Mouse (Mus musculus) retina, adult 2 months (tissue): ENCODE data around the gene Aoc3.
A peak's percentile ranks its signal among the peaks of the same experiment; 100 is the strongest.
"Not testable (repeated sequence)": the region's sequence is repeated elsewhere in the genome, so short reads cannot be mapped to it uniquely, and the experiment has no call there.

Source experiments
- DNase-seq: peaks from one replicate; pipeline ENCODE4 v3.0.0-alpha.2; 2012; ENCODE audit warnings: low read depth, low spot score

The Aoc3 gene

DNA sequence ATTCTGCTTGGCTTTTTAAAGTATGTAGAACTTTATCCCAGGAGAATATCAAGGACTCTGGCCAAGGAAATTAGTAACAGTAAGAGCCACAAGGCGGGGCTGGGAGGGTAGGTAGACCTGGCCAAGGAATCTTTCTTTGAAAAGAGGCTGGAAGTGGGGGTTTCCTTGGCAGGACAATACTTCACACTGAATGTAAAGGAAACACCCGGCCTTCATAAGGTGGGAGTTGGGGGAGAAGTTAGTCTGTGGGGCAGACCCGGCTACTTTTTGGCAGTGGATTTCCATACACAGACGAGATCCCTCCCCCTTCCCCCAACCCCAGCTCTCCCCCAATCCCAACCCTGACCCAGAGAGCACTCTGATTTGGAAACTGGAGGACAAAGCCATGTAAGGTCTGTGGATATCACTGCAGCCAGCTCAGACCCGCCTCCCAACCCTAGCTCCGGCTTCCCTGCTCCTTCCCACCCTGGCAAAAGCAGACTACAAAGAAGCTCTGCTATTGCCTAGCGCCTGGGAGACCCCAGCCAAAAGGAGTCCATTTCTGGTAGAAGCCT, at the start of gene Aoc3:
Aoc3 (plus strand) TSS at position 235 of the 554 bp plus-strand sequence.
- DNase-seq: no peak

DNA sequence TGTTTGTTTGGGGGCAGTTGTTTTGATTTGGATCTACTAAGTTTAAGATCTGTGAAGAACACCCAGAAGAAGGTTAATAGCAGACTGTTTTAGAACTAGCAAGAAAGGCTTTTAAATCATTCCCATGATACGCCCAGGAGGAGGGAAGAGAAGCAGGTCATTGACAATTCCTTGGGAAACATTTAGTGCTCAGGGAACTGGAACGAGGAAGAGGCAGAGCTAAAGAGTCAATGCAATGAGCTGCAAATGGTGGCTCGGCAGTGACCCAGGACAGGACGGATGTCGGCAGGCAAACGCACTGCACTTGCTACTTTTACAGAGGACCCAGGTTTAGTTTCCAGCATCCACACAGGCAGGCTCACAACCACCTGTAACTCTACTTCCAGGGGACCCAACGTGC, 49.6 kb upstream of the Aoc3 start:
- DNase-seq: no peak

DNA sequence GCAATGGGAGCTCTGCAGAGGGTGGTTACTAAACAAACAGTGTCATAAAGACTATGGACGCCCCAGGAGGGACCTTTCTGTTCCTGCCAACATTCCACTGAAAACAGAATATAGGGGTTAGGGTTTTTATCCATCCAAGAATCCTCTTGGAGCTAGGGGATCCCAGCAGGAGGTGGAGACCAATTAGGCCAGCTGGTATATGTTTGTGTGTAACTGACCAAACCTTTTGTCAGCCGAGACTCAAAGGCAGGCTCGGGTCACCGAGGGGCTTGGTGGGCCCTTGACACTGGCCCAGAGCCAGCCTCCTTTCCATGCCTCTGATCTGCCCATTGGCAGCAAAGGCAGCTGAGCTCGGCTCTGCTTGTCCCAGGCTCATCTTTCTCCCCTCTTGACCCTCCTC, 47.5 kb upstream of the Aoc3 start:
- DNase-seq: no peak

DNA sequence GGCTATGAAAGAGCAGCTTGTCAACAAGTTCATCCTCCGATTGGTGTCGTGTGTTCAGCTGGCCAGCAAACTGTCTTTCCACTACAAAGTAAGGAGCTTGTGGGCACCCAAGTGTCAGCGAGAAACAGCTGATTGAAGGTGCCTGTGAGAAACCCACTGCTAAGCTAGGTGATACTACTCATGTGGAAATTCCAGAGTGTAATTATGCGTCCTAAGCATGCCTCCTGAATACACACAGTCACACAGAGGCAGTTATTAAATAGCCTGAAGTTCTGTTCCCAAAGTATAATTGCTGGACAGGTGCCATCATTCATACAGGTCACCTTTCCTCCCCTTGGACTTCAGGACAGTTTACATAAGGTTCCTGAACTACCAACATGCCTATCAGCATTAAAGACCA, 46.6 kb upstream of the Aoc3 start:
- no peak for DNase-seq

DNA sequence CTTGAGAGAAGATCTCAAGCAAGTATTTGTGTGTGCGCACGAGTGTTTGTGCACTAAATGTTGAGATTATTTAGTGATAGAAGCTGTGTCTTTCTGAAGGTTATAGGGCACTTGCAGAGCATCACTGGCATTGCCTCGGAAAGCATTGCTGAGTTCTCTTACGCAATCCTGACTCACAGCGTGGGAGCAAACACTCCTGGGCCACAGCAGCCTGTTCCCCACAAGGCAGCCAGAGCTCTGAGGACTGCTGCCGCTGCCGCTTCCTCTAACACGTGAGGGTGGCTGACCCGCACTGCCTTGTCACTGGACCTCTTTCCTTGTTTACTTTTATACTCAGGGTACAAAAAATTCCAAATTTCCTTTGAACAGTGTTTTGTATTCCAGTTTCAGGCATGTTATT, 43.1 kb upstream of the Aoc3 start:
- DNase-seq: no peak

DNA sequence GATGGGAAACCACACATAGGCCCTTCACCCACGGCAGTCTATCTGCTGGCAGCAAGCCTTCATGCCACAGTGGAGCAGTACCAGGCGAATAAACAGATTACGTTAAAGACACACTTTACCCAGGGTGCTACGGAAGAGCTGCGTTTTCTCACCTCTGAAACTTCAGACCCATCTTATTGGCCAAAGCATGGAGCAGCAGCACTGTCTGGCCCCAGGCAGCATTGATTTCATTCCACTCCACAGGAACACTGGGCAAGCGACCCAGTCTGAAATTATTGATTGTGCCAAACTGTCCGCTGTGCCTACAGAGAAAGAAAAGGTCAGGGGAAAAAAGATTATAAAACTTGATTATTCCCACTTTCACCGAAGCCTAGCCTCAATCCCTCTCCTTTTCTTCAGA, 39.2 kb upstream of the Aoc3 start:
- DNase-seq: no peak

DNA sequence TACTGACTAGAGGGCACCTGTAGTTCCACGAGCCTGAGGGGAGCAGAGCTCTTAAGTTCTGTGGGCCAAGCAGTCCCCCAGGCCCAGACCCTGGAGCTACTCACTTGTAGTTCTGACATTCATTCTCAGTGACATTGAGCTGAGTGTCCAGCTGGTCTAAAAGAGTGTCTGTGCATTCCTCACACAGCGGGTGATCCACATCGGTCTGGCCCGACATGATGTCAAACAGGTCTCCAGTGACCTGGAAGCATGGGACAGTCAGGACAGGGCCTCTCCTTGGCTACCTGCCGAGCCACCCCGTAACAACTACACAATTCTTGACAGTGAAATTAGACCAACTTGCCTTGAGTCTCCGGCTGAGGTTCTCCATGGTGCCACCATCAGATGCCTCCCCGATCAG, 35.2 kb upstream of the Aoc3 start:
- DNase-seq: no peak

DNA sequence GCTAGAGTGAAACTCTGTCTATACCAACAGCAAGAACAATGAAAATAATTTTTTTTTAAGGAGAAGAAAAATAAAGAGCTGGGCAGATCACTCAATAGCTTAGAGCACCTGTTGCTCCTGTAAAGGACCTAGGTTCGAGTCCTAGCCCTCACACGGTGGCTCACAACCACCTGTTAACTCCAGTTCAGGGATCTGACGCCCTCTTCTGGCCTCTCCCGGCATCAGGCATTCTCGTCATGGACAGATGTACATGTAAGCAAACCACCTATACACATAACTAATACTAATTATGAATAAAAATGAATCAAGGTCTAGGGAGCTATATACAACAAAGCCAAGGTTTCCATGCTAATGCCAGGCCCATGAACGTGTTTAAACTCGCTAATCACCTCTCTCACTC, 29.5 kb upstream of the Aoc3 start:
- DNase-seq: no peak

DNA sequence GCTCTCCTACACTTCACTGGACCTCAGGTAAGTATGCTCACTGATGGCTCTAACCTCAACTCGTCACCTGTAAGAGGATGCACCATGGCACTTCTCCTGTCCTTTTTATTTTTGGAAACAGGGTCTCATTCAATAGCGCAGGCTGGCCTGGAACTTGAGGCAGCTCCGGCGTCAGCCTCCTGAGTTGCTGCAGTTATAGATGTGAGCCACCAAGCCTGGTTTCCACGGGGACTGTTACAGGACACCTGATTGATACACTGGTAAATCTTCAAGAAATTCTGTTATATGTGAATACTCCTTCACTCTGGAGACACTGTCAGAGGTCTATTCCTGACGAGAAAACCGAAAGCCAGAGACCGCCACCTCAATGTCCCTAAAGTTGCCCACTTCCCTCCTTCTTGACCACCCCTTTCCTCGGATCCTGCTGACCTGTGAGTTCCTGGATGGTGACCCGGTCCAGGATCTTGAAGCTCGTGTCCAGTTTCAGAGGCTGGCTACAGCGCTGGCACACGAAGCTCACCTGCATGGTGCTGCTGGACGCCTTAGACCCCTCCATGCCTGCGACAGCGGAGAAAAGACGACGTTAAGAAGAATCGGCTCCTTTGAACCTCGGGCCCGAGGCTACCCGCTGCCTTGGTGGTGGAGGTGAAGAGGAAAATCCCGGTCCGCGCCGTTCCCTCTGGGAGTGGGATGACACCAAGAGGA, 29.0 kb upstream of the Aoc3 start:
- DNase-seq: no peak

DNA sequence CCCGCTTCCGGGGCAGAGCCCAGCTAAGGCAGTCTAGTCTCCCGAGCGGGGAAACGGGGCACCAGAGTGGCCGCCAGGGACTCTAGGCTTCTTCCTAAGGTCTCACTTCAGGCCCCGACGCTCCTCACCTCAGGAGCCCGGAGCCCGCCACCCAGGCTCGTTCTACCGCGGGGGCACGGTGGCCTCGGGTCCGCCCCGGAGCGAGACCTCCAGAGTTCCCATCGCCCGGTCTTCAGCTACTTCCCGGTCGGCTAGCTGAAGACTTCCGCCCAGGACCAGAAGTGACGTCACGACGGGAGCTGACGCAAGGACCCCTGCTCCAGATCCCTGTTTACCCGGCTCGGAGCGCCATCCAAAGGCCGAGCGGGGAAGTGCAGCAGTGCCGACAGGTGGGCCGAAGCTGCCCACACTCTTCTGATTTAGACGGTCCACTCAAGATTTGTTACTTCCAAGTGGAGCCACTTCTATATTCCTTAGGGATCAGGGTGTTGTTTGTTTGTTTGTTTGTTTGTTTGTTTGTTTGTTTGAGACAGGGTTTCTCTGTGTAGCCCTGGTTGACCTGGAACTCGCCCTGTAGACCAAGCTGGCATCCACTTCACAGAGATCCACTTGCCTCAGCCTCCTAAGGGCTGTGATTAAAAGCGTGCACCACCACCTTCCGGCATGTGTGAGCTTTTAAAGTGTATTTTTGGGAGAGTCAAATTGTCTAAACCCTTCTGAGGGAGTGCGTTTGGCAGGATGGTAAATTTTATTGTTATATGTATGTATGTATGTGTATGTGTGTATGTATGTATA, 28.2 kb upstream of the Aoc3 start, which contains the start of gene Becn1:
Becn1 (minus strand) TSS at position 283 of the 795 bp plus-strand sequence.
- peak; percentile 89 for DNase-seq

DNA sequence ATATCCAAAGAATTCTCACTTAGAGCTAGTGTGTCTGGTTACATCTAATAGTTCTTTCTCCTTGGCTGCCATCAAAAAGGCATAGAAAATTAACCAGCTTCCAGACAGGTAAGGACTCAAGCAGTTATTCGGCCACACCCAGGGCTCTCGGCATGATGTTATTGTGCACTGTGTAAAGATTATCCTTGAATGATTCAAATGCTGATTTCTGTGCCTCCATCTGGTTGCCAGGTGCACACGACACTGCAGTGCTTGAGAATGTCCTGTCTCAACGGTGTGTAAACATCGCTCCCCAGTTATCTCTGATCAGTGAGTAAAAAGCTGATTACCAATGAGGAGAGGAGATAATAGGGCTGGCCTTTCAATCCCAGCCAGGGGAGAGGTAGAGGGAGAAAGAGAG, 22.7 kb upstream of the Aoc3 start:
- DNase-seq: no peak

DNA sequence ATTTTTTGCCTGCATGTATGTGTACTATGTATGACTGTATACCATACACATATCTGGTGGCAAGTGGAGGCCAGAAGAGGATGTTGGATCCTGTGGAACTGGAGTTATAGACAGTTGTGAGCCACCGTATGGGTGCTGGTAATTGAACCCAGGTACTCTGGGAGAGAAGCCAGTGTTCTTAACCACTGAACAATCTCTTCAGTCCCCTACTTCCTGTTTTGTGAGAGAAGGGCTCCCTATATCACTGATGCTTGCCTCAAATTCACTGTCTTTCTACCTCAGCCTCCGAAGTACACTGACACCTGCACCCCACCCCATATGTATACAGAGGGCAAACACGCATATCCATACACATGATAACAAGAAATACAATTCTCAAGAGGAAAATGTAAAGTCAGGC, 19.3 kb upstream of the Aoc3 start:
- DNase-seq: no peak

DNA sequence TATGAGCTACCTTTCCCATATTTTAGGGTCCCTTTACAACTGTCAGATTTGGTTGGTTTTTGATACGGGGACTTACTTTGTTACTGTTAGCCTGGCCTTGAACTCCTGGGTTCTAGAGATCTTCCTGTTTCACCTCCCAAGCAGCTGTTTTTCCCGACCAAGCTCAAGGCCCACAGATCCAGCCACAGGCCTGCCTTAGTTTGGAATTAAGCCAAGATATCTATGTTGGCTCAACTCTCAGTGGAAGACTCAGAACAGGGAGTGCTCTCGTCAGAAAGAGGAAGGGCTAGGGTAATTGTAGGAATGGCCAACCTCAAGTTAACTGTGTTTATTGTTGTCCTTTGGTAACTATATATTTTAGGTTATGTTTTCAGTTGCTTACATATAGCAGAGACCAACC, 18.3 kb upstream of the Aoc3 start:
- no peak for DNase-seq

DNA sequence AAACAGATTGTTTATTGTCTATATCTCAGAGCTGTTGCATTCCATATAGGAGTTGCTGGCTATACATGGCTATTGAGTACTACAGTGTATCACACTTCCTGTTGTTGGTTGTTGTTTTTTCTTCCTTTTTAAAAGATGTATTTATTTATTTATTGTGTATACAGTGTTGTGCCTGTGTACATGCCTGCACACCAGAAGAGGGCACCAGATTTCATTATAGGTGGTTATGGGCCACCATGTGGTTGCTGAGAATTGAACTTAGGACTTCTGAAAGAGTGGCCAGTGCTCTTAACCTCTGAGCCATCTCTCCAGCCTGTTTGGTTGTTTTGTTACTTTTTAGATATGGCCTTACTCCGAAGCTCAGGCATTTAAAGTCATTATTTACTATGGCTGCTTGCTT, 15.8 kb upstream of the Aoc3 start:
- DNase-seq: no peak

DNA sequence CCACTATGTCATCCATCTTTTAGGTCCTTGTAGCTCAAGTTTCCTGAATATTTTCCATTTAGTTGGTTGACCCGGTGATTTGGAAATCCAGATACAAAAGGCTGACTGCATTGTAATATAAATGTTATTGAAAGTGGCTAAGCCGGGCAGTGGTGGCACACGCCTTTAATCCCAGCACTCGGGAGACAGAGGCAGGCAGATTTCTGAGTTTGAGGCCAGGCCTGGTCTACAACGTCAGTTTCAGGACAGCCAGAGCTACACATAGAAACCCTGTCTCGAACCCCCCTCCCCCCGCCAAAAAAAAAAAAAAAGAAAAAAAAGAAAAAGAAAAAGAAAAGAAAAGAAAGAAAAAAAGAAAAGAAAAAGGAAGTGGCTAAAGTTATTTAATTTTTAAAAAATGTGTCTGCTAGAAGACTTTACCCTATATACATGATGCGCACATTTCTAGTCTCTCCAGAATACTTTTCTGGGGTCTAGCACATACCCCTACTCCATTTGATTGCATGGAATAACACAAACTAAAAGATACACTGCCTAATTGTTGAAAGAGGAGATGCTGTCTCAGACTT, 15.2 kb upstream of the Aoc3 start:
- DNase-seq: no peak

DNA sequence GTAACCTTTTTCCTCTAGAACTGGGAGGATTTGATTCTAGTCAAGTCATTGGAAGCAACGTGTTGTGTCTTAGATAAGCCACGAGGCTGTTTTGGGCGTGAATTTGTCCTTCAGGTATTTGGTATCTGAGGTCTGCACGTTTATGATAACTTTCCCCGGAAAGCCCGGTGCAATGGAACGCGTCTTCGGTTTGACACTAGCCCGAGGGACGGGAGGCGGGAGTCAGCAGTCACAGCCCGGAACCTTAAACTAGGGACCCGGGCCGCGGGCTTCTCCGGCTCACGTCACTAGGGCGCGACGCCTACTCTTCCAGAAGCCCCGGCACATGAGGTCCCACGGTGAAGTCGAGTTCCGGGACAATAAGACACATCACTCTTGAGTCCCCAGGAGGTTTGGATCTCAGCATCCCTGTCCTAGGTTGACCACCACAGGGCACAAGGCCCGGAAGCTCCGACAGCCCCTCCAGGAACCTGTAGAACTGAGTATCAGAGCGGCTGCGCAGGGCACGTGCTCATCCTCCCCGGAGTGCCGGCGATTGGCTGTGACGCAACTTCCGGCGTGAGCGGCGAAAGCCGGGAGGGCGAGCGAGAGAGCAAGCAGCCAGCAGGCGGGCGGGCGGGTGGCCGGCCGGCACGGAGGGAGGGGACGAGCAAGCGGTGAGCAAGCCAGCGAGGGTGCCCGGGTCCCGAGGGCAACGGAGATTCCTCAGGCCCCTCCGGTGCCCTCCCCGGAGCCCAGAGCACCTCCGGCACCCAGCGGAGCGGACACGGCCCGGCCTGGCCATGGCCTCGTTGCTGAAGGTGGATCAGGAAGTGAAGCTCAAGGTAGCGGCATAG, 14.5 kb upstream of the Aoc3 start, which contains the start of gene Psme3:
Psme3 (plus strand) TSS at position 549 of the 836 bp plus-strand sequence.
- DNase-seq: peak; percentile 88

DNA sequence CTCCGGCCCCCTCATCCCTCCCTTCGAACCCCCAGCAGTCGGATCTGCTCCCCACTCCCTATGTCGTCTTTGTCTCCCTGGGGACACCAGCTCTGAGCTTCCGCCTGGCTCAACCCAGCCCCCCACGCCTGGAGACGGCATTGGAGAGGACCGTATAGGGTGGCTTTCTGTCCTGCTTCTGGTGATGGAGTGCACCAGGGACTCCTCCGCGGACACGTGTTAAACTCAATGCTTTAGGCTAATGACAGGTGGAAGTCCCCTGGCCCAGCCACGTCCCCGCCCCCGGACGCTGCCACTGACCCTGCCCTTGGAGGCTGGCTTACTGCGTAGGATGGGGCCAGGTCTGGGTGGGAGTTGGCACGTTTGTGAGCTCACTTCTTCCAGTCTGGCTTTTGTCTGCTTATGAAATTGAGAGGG, 13.9 kb upstream of the Aoc3 start:
- no peak for DNase-seq

DNA sequence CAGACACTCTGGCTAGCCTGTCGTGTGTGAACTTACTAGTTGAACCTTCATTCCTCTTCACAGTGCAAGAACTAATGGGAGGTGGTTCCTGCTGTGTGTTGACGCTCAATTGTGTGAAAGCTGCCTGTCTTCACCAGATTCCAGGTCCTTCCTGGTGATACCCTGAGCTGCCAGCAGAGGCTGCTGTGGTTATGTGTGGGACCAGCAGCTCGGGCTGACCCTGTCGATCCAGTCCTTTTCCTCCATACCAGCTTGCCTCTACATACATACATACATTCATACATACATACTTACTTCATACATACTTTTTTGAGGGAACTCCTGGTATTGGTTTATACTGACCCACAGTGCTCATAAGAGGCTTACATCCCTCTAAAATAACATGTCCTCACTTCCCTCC, 6.8 kb upstream of the Aoc3 start:
- DNase-seq: no peak

DNA sequence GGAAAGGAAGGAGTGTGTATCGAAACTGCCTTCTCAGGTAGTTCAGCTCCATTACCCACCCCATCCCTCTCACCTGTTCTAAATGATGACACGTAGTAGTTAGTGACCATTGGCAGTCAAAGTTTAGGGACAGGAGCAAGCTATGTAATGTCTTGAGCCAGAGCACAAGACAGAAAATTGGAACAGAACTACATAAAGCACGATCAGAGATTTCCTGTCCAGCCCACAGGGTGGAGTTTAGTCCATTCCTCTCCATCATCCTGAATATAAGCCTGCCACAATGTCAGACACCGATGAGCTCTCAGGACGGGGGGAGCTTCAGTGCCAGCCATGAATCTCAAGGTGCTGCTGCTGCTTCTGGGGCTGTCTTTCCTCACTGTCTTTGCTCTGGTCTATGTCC, 5.6 kb upstream of the Aoc3 start, which contains the start of gene Aoc2:
Aoc2 (plus strand) TSS at position 301 of the 400 bp plus-strand sequence.
- DNase-seq: no peak

DNA sequence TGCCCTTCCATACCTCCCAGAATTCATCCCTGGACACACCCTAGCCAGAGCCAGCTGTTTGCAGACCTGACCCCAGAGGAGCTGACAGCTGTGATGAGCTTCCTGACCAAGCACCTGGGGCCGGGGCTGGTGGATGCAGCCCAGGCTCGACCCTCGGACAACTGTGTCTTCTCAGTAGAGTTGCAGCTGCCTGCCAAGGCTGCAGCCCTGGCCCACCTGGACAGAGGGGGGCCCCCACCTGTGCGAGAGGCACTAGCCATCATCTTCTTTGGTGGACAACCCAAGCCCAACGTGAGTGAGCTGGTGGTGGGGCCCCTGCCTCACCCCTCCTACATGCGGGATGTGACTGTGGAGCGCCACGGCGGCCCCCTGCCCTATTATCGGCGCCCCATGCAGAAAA, 5.2 kb upstream of the Aoc3 start:
- DNase-seq: not testable (repeated sequence)

DNA sequence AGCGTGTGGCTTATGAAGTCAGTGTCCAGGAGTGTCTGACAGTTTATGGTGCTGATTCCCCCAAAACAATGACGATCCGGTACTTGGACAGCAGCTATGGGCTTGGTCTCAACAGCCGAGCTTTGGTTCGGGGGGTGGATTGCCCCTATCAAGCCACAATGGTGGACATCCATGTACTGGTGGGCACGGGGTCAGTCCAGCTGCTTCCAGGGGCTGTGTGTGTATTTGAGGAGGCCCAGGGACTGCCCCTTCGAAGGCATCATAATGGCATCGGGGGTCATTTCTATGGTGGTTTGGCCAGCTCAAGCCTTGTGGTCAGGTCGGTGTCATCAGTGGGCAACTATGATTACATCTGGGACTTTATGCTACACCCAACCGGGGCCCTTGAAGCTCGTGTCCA, 4.3 kb upstream of the Aoc3 start:
- no peak for DNase-seq
